Mouse (Mus musculus): Measurements from ENCODE around the gene Gm20481.
"Not testable (repeated sequence)": the region's sequence is repeated elsewhere in the genome, so short reads cannot be mapped to it uniquely, and the experiment has no call there.

Gm20481 gene

GRCm38 (mm10) chr17:35003022-35003838, 33.5 kb downstream of the Gm20481 start:
- DNase-seq (ENCODE audit: low spot score in 2 of 2), result no peak

GRCm38 (mm10) chr17:35004075-35004717, 34.5 kb downstream of the Gm20481 start:
- no peak for DNase-seq (ENCODE audit: low spot score in 2 of 2)

GRCm38 (mm10) chr17:35005158-35005557, 35.4 kb downstream of the Gm20481 start:
- no peak for DNase-seq (ENCODE audit: low spot score in 2 of 2)

- not testable (repeated sequence) for DNase-seq (ENCODE audit: low spot score in 2 of 2)
These were observed 36.2 kb downstream of the Gm20481 start for GRCm38 (mm10) chr17:35005902-35006301.

- DNase-seq (ENCODE audit: low spot score in 2 of 2), result no peak
These were observed 37.8 kb downstream of the Gm20481 start for GRCm38 (mm10) chr17:35007387-35007991.

GRCm38 (mm10) chr17:35009586-35009985, 39.9 kb downstream of the Gm20481 start:
- no peak for DNase-seq (ENCODE audit: low spot score in 2 of 2)

GRCm38 (mm10) chr17:35011440-35011839, 41.7 kb downstream of the Gm20481 start:
- DNase-seq (ENCODE audit: low spot score in 2 of 2), result no peak

- DNase-seq (ENCODE audit: low spot score in 2 of 2), result no peak
These were observed 42.7 kb downstream of the Gm20481 start for GRCm38 (mm10) chr17:35012430-35012829.

GRCm38 (mm10) chr17:35013221-35013620, 43.5 kb downstream of the Gm20481 start:
- no peak for DNase-seq (ENCODE audit: low spot score in 2 of 2)

GRCm38 (mm10) chr17:35015296-35015695, 45.6 kb downstream of the Gm20481 start:
- DNase-seq (ENCODE audit: low spot score in 2 of 2), result no peak

- DNase-seq (ENCODE audit: low spot score in 2 of 2), result no peak
These were observed 46.7 kb downstream of the Gm20481 start, which contains the start of gene Vwa7 for GRCm38 (mm10) chr17:35016376-35016775. TSS of gene Vwa7 (plus strand) at chr17:35016579.

GRCm38 (mm10) chr17:35016791-35017705, 47.3 kb downstream of the Gm20481 start:
- DNase-seq (ENCODE audit: low spot score in 2 of 2), result no peak

- DNase-seq (ENCODE audit: low spot score in 2 of 2), result no peak
These were observed 48.0 kb downstream of the Gm20481 start for GRCm38 (mm10) chr17:35017706-35018030.

- no peak for DNase-seq (ENCODE audit: low spot score in 2 of 2)
These were observed 48.5 kb downstream of the Gm20481 start for GRCm38 (mm10) chr17:35018171-35018570.

- DNase-seq (ENCODE audit: low spot score in 2 of 2), result no peak
These were observed 50.2 kb downstream of the Gm20481 start for GRCm38 (mm10) chr17:35019894-35020293.

GRCm38 (mm10) chr17:35020551-35020950, 50.8 kb downstream of the Gm20481 start:
- DNase-seq (ENCODE audit: low spot score in 2 of 2), result no peak

- peak; percentile 70 to 81 for DNase-seq (ENCODE audit: low spot score in 2 of 2)
These were observed 51.6 kb downstream of the Gm20481 start for GRCm38 (mm10) chr17:35021163-35021808.
